Mouse (Mus musculus): Measurements from ENCODE around the gene Ewsr1.

- TF ChIP-seq POLR2A (IDR thresholded peaks at IDR 0.05; ENCODE audit: control insufficient read depth, low read depth, low read length) (no peak), CTCF (IDR thresholded peaks at IDR 0.05; ENCODE audit: control insufficient read depth, insufficient read depth, insufficient replicate concordance, low read depth, low read length) (no peak)
Measured at GRCm38 (mm10) chr11:5054151-5054550, 44.9 kb downstream of the Ewsr1 start.
